Mouse (Mus musculus) cerebellum, adult 8-10 months (tissue): ENCODE results near the gene Erg.

ENCODE experiments used
- DNase-seq: peaks from one replicate; pipeline ENCODE4 v3.0.0; 2022

The Erg gene

DNA sequence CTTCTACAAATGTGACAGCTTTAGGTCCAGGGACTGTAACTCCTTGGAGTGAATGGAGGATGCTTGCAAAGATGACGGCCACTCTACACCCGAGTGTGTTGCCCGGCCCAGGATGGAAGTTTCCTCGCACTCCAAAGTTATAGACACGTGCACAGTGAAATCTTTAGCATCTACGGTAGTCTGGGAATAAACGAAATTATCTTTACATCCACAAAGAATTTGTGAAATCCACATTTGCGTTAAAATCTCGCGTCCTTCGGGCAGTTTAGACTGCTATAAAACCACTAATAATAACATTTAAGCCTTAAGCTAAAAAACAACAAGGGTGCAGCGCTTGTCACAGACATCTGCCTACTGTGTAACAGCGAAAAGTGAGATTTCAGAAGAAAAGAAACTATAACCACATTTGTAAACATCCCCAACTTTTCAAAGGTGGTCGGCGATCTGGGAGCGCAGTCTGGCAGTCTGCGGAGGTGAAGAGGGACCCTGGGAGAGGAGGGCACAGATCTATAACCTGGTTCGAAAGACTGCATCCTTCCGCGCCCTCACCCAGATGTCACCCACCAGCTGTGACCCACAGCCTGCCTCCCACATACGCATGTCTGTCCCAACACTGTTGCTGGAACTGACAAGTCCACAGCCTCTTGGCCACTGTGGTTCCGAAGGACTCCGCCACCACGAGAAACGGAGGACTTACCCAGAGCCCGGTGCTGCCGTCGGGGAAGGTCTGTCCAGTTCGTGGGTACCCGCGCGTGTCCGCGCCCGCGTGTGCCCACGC lies 1.5 kb downstream of the Erg start:
- DNase-seq = no peak

GRCm38 (mm10) chr16:95579289-95579688 lies 7.1 kb downstream of the Erg start:
- DNase-seq = no peak

- no peak for DNase-seq
Measured at GRCm38 (mm10) chr16:95573163-95573562, 13.2 kb downstream of the Erg start.

DNA sequence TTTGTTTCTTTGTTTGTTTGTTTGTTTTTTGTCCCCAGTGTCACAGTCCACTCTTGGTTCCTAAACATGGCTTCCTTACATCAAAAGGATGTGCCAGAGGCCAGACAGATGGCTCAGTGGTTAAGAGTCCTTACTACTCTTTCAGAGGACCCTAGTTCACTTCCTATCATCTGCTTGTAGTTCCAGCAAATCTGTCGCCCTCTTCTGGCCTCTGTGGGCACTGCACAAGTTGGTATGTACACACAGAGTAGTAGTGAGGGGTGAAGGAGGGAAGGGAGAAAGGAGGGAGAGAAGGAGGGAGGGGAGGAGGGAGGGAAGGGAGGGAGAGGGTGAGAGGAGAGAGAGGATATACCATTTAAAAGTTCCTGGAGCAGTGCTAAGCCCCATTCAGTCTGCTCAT lies 15.8 kb downstream of the Erg start:
- no peak for DNase-seq

- no peak for DNase-seq
Measured at GRCm38 (mm10) chr16:95556834-95557233, 29.6 kb downstream of the Erg start.

GRCm38 (mm10) chr16:95553136-95553535 lies 33.3 kb downstream of the Erg start:
- no peak for DNase-seq

GRCm38 (mm10) chr16:95552495-95552894 lies 33.9 kb downstream of the Erg start:
- no peak for DNase-seq

- no peak for DNase-seq
Measured at GRCm38 (mm10) chr16:95550496-95550895, 35.9 kb downstream of the Erg start.

DNA sequence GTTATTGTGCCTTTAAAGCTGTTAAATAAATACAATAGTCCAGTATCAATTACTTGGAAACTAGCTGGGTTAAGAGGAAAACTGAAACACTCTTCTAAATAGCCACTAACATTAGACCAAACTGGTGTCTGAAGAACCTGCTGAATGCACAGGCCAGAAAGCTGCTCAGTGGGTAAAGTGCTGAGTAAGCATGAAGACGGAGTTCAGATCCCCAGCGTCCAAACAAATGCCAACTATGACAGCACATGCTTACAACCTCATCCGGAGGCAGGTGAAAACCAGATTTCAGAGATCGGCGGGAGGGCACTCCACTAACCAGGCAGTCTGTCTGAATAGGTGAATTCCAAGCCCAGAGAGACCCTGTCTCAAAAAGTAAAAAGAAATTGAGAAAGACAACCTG lies 41.6 kb downstream of the Erg start:
- DNase-seq = no peak

DNA sequence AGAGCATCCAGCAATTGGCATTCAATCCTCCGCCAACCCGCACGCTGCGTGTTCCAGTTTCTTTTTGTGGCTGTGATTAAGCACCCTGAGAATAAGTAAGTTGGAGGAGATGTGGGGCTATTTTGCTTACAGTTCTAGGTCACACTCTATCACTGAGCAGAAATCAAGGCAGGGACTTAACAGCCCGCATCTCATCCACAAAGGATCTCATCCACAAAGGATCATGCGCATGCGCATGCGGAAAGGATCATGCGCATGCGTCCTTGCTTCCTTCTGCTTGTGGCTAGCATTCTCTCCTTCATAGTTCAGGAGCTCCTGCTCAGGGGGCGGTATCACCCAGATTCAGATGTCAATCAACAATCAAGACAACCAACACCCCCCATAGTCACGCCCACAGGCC lies 42.9 kb downstream of the Erg start:
- DNase-seq = no peak

GRCm38 (mm10) chr16:95535151-95535550 lies 51.2 kb downstream of the Erg start:
- DNase-seq = no peak

GRCm38 (mm10) chr16:95532387-95533077 lies 53.9 kb downstream of the Erg start:
- DNase-seq = no peak

DNA sequence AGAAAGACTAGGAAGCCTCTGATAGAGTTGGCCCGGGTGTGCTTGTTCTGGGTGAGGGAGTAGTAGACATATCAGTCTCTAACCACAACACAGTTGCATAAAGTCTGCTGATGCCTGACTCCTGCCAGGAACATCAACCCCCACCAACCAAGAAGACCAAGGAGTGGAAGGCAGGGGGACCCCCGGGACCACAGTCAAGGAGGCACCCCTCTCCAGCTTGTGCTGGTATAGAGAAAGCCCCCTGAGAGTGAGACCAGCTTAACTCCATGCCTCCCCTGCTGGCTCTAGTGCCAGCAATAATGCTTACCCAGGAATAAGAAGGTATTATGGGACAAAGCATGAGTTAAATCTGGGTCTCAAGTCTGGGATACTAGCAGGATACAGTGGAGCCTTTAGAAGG lies 58.8 kb downstream of the Erg start:
- no peak for DNase-seq

DNA sequence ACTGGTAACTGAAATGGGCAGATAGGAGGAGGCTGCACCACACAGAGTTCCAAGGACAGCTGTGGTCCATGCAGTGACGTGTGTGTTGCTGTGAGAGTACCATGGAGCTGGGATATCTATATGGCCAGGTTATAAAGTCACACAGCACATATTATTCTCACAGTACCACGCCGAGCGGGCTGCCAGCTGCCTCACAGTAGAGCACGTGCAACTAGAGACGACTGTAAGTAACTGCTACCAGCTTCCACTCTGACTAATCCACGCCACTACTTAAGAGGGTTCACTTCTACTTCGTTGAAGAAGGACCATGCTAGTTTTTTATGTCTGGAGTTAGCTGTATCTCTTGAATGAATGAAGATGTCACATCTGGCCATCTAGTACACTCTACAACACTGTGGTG lies 66.9 kb downstream of the Erg start:
- DNase-seq = no peak

DNA sequence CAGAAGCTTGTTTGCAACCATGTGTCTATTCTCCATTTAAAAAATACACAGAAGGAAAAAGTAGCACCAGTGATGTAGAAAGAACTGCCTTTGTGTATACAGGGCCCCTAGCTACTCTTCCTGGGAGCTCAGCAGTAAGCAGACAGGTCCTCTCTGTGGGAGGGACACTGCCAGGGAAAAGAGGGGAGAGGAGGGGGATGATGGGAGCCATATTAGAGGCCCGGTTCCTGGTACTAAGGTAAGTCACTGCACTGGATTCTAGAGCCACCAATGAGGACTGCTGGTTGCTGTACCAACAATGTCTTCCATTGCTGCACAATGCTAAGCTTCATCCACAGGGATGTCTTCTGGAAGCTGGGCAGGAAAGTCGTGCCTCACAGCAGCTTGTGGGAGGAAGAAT lies 80.3 kb downstream of the Erg start:
- DNase-seq = no peak

- no peak for DNase-seq
Measured at GRCm38 (mm10) chr16:95496582-95497300, 89.7 kb downstream of the Erg start.

DNA sequence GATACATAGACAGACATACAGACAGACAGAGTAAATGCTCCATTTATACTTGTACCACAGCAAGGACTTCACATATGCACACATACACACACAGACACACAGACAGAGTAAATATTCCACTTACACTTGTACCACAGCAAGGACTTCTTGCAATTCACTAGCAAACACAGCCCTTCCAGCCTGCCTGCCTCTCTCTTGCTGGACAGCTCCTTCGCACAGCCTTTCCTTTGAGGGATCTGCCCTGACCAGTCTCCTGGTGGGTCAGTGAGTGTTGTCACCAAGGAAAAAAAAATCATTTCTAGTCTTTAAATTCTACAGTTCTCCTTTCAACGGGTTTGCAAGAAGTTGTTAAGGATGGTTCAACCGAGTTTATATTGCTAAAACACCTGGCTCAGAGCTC lies 92.3 kb downstream of the Erg start:
- DNase-seq = no peak

- no peak for DNase-seq
Measured at GRCm38 (mm10) chr16:95493336-95493735, 93.1 kb downstream of the Erg start.

DNA sequence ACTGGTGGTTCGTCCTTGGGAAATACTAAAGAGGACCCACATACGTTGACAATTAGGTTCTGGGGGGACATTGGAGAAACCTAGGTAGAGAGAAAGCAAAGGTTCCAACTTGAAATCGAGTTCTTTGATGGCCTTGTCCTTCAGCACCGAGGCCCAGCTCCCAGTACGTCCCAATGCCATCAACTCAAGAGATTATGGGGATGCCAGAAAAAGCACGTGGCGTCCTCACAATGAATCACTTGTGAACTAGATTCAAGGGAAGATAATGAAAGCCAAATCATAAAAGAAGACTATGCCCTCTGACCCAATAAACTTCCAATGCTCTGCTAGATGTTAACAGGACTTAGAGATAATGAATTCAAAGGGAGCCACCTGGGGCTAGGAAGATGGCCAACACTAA lies 94.2 kb downstream of the Erg start:
- DNase-seq = no peak

DNA sequence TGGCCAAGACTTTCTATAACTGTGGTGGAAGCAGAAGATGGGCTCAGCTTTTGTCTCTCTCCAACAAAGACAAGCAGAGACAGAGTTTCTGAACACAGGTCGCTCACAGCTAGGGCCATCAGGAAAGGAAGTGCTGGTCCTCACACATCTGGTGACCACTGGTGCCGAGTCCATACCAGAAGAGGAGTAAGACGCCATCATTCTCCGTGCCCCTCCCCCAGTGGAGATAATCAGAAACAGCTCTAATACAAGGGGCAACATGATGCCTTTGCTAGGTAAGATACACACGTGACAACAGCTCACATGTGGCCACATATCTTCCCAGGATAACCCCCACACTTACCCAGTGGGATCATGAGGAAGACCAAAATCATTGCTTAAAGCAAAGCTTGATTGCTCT lies 96.0 kb downstream of the Erg start:
- no peak for DNase-seq

- DNase-seq = no peak
Measured at GRCm38 (mm10) chr16:95487606-95488351, 98.6 kb downstream of the Erg start.

DNA sequence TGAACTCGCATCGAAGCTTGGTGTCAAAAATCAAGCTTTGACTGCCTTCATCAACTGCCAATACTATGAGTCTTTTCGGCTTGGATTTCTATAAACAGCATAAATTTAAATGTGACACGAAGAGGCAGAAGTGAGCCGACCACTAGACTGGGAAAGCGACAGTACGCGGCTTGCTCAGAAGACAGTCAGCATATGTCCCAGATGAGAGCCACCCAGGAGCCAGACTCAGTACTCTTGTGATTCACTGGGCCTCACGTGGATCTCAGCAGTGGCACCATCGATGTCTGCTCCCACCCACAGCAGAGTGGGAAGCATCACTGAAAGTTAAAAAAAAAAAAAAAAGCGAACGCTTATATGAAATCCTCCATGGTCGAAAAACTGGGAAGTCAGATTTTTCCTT lies 105.2 kb downstream of the Erg start:
- no peak for DNase-seq

- no peak for DNase-seq
Measured at GRCm38 (mm10) chr16:95478558-95478957, 107.8 kb downstream of the Erg start.
